Mouse (Mus musculus) myocyte (in vitro differentiated cells): ENCODE measurements around the gene Bcar3.

ENCODE experiments used
- CEBPB ChIP-seq: IDR thresholded peaks from 2 replicates; pipeline ENCODE4 v1.6.1; 2011; ENCODE audit warnings: mild to moderate bottlenecking, moderate library complexity; ENCODE audit not compliant: poor library complexity, insufficient read depth, severe bottlenecking
- E2F4 ChIP-seq: IDR thresholded peaks from one replicate; pipeline ENCODE4 v1.6.1; 2011; ENCODE audit warnings: mild to moderate bottlenecking, control low read depth, moderate library complexity; ENCODE audit not compliant: insufficient read depth
- MAX ChIP-seq: IDR thresholded peaks from one replicate; pipeline ENCODE4 v1.6.1; 2011; ENCODE audit warnings: low read depth, mild to moderate bottlenecking, control low read depth
- MYOD1 ChIP-seq, 3 experiments: IDR thresholded peaks; one replicate each; pipeline ENCODE4 v1.6.1; 2011; ENCODE audit warnings: control low read depth in 2 of 3, low read depth in 2 of 3, mild to moderate bottlenecking in 2 of 3, moderate library complexity in 1 of 3; ENCODE audit not compliant: insufficient read length in 2 of 3, control insufficient read depth in 1 of 3
- MYOG ChIP-seq, 3 experiments: IDR thresholded peaks; one replicate each; pipeline ENCODE4 v1.6.1; 2011; ENCODE audit warnings: control low read depth in 2 of 3, low read depth in 2 of 3, mild to moderate bottlenecking in 2 of 3; ENCODE audit not compliant: insufficient read length in 2 of 3, control insufficient read depth in 1 of 3, insufficient read depth in 1 of 3
- POLR2A ChIP-seq: IDR thresholded peaks from one replicate; pipeline ENCODE4 v1.6.1; 2011; ENCODE audit warnings: low read depth, mild to moderate bottlenecking, control low read depth, moderate library complexity; ENCODE audit not compliant: insufficient read length
- POLR2AphosphoS2 ChIP-seq: IDR thresholded peaks from one replicate; pipeline ENCODE4 v1.6.1; 2011; ENCODE audit warnings: low read depth, control low read depth; ENCODE audit not compliant: insufficient read length
- REST ChIP-seq: IDR thresholded peaks from one replicate; pipeline ENCODE4 v1.6.1; 2011; ENCODE audit warnings: mild to moderate bottlenecking, control low read depth, moderate library complexity; ENCODE audit not compliant: insufficient read depth, insufficient read length
- SRF ChIP-seq: IDR thresholded peaks from one replicate; pipeline ENCODE4 v1.6.1; 2011; ENCODE audit warnings: low read depth; ENCODE audit not compliant: control insufficient read depth, insufficient read length
- TCF12 ChIP-seq: IDR thresholded peaks from one replicate; pipeline ENCODE4 v1.6.1; 2011; ENCODE audit warnings: mild to moderate bottlenecking, control low read depth; ENCODE audit not compliant: poor library complexity, insufficient read depth, severe bottlenecking
- USF1 ChIP-seq: IDR thresholded peaks from one replicate; pipeline ENCODE4 v1.6.1; 2011; ENCODE audit warnings: low read depth, mild to moderate bottlenecking, control low read depth, moderate library complexity

DNA sequence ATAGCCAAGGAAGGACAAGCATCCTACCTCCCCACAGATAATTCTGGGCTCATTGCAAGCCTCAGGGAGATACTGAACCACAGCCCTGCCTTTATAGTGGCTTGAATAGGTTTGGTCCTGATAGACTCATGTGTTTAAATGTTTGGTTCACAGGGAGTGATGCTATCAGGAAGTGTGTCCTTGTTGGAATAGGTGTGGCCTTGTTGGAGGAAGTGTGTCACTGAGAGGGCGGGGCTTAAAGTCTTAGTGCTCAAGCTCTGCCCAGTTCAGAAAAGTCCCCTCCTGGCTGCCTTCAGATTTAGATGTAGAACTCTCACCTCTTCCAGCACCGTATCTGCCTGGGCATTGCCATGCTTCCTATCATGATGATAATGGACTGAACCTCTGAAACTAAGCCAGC, 52.7 kb downstream of the Bcar3 start:
- no peak for TF ChIP-seq TCF12
- no peak for TF ChIP-seq POLR2A
- no peak for TF ChIP-seq MAX
- TF ChIP-seq USF1, result no peak
- TF ChIP-seq POLR2AphosphoS2, result no peak
- no peak for TF ChIP-seq SRF
- TF ChIP-seq CEBPB, result no peak
- TF ChIP-seq MYOD1 (IDR thresholded peaks at IDR 0.05; ENCODE audit: control insufficient read depth in 1 of 3, insufficient read length in 2 of 3, low read depth in 2 of 3), result no peak
- TF ChIP-seq E2F4, result no peak
- TF ChIP-seq MYOG (IDR thresholded peaks at IDR 0.05; ENCODE audit: control insufficient read depth in 1 of 3, insufficient read depth in 1 of 3, insufficient read length in 2 of 3, low read depth in 2 of 3), result no peak
- no peak for TF ChIP-seq REST
